Mouse (Mus musculus) lung, adult 2 months (tissue): ENCODE data around the gene Nfasc.

Experiments used
- CTCF ChIP-seq: fragments of 200-500 bp; IDR thresholded peaks from 2 replicates; pipeline ENCODE4 v1.5.1; 2011; ENCODE audit warnings: mild to moderate bottlenecking, low read length, control low read depth; ENCODE audit not compliant: insufficient read depth
- POLR2A ChIP-seq: fragments of 200-500 bp; IDR thresholded peaks from 2 replicates; pipeline ENCODE4 v1.6.1; 2011; ENCODE audit warnings: low read depth, mild to moderate bottlenecking, control low read depth, low read length, borderline replicate concordance; ENCODE audit errors: extremely low read depth

DNA sequence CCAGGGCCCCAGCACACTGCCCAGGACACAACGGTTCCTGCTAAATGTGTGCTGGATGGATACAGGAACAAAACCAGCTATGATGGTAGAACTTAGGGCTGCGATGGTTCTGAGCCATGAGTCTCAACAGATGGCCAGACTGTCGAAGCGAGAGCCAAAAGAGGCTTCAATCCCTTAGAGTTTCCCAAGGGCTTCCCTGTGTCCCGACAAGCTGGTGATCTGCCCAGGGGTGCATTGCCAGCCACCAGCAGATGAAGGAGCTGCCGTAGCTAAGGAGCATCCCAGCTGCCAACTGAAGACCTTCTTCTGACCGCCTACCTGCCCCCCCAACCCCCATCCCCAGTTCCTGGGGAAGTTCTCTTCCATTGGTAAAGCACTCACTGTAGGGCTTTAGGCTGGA, 104.3 kb downstream of the Nfasc start:
- no peak for TF ChIP-seq CTCF
- TF ChIP-seq POLR2A: no peak
